In the genomic region with DNA sequence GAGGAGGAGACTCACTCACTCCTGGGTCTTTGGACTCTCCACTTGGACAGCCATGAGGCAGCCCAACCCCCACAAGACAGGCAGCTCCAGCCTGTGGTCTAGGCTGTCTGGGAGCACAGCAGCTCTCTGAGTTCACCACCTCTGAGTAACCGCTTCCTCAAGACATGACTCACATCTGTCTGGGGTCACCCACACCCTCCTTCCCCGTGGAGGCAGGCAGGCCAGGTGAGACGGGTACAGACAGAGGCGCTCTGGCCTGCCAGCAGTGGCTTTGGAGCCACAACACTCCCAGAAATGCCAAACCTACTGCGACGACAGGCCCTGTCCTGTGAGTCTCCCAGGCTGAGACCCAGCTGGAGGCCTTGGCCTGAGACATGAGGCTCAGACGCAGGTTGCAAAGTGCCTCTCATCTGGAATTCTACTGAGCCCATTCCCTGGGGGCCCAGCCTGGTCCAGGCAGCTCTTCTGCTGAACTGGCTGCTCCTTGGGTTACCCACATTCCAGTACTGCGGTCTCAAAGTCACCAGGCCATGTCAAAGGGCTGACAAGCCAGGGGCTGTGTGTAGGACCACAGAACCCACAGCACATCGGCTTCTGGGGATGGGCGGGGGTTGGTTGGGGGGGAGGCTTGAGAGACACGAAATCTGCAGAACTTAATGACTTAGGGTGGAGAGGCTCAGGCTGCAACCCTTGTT, we compare ENCODE assay signal across 10 mouse cellular contexts. TPM values are rescaled to one million over a fixed set of nuclear protein-coding genes. Genes with fewer than 3 reads are reported as not detected.
DNase-seq lines count a peak whose midpoint lies in the region; ATAC-seq lines count a peak whose summit lies in the region.
"Had no signal": no experiment of that assay in that cellular context is flagged by ENCODE, and none has a peak within 500 bp of the region (broad histone marks: within the 10 kb centered on the region; RNA-seq: fewer than 3 reads in every experiment).

No protein-coding gene starts in this region.

- H3K4me3 ChIP-seq in limb, embryonic 13.5 days, result no peak overlapping the region
- H3K4me3 ChIP-seq: neural tube, embryonic 13.5 days had no signal

- H3K4me2 ChIP-seq in limb, embryonic 13.5 days (replicated peaks), result 0 out of 2 replicates have a peak overlapping the region, but pooled peaks have one; percentile 7

- H3K4me1 ChIP-seq in limb, embryonic 13.5 days, result peaks cover 94% of the 10 kb centered on the region

- no peaks in the 10 kb centered on the region for H3K9me3 ChIP-seq in limb, embryonic 13.5 days
- H3K9me3 ChIP-seq: neural tube, embryonic 13.5 days had no signal

- ATAC-seq in limb, embryonic 13.5 days (ENCODE audit: low FRiP score, low read depth), result no peak
- ATAC-seq in erythroblast, adult 5-6 weeks (replicated peaks; ENCODE audit: low FRiP score, poor library complexity, severe bottlenecking), result no peak

- H3K27ac ChIP-seq in limb, embryonic 13.5 days, result peak overlapping the region; percentile 33; the same call in 1 of the 2 replicates

- DNase-seq in adrenal gland, adult (ENCODE audit: inconsistent age in 2 of 2, low spot score in 1 of 2), result peak; percentile 36 to 44
- DNase-seq in adrenal gland, postnatal 36 days, result no peak
- DNase-seq in urinary bladder, postnatal 25 days (ENCODE audit: low spot score), result peak; percentile 52
- no peak for DNase-seq in urinary bladder, adult 2 months (ENCODE audit: low spot score)
- DNase-seq in cerebellum, adult 9-10 months, result no peak
- DNase-seq in left cerebral cortex, adult 8-10 months (ENCODE audit: low spot score in 2 of 2), result no peak
- DNase-seq: cerebellum, postnatal 36 days had no signal

- H3K9ac ChIP-seq in limb, embryonic 13.5 days, result peak overlapping the region; percentile 25
- H3K9ac ChIP-seq: neural tube, embryonic 13.5 days had no signal

- 54% methylated on average over 11 of the region's 11 CpGs for WGBS in limb, embryonic 13.5 days

- no peaks in the 10 kb centered on the region for H3K27me3 ChIP-seq in limb, embryonic 13.5 days
- H3K27me3 ChIP-seq: neural tube, embryonic 13.5 days had no signal

- no peaks in the 10 kb centered on the region for H3K36me3 ChIP-seq in limb, embryonic 13.5 days
- H3K36me3 ChIP-seq: neural tube, embryonic 13.5 days had no signal

RNA-seq across cellular contexts. Expression of gene Pmepa1, which starts 12.6 kb away (rescaled TPM):
- 10 to 100 TPM; 54.8 to 55.5 TPM for total RNA-seq in adrenal gland, postnatal 36 days (2021)
- polyA plus RNA-seq in urinary bladder, adult 2 months (2012; rRNA removed), result 37.0 and 54.0 TPM in 2 replicates
- polyA plus RNA-seq in limb, embryonic 13.5 days (2015; fragmentation: Nextera tagmentation; extraction: Ambion mirVana), result 5.6 and 6.0 TPM in 2 replicates
- total RNA-seq in erythroblast, adult 5-6 weeks (2015; ENCODE audit: low replicate concordance), result 0.96 TPM in 1 of 2 replicates, not detected in the other
- not detected in 2 replicates for total RNA-seq in erythroblast, adult 5-6 weeks (2017; ENCODE audit: low replicate concordance)
- 10 to 100 TPM; 34.3 to 67.8 (median 49.6) TPM for total RNA-seq in left cerebral cortex, adult 8-10 months (2022)

RNA-seq across cellular contexts. Expression of gene Zbp1, which starts 45.1 kb away (rescaled TPM):
- total RNA-seq in adrenal gland, postnatal 36 days (2021), result 1 to 10 TPM; 1.6 to 4.9 TPM
- polyA plus RNA-seq in urinary bladder, adult 2 months (2012; rRNA removed), result 11.3 and 15.7 TPM in 2 replicates
- polyA plus RNA-seq in limb, embryonic 13.5 days (2015; fragmentation: Nextera tagmentation; extraction: Ambion mirVana), result 0.43 and 0.45 TPM in 2 replicates
- 4.4 and 11.1 TPM in 2 replicates for total RNA-seq in erythroblast, adult 5-6 weeks (2015; ENCODE audit: low replicate concordance)
- 3.0 and 6.4 TPM in 2 replicates for total RNA-seq in erythroblast, adult 5-6 weeks (2017; ENCODE audit: low replicate concordance)
- total RNA-seq in left cerebral cortex, adult 8-10 months (2022), result 1 to 10 TPM in 2 of 4 experiments, not detected in 2; 1.4 to 1.7 TPM

Comparison
In these comparisons a context has a peak if more than half of its experiments do, and no peak if none do; other contexts are left out.
1. DNase-seq: peak in adrenal gland, adult (2 of 2) and urinary bladder, postnatal 25 days (single experiment); none in adrenal gland, postnatal 36 days (0 of 2), urinary bladder, adult 2 months (single experiment), cerebellum, adult 9-10 months (single experiment) and left cerebral cortex, adult 8-10 months (0 of 2).
2. RNA of gene Pmepa1, which starts 12.6 kb away (total RNA-seq): 54.8 to 55.5 TPM in adrenal gland, postnatal 36 days and 34.3 to 67.8 TPM in left cerebral cortex, adult 8-10 months; 0.96 TPM in erythroblast, adult 5-6 weeks; every median in the first group is over 10 times any median in the second.